Mouse (Mus musculus): ENCODE results near the gene Oog3. TPM values are rescaled to one million over a fixed set of nuclear protein-coding genes. Genes with fewer than 3 reads are reported as not detected.

Gene Oog3
- polyA plus RNA-seq (2014; fragmentation: Nextera tagmentation; extraction: Ambion mirVana): not detected in 2 replicates

DNA sequence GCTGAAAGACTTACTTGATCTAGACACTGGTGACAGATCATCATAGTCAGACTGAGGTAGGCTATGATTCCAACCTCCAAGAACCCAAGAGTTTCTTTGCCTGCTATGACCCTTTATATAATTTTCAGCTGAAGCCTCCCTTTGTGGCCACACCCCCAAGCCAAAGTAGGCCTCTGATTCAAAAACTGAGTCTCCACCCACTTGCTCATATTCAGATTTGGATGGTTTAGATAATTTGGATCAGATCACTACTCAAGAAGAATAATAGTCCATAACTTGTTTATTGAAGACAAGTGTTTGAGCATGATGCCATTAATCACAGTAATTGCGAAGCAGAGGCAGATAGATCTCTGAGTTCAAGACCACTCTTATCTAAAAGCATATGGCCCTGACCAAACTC lies at the start of gene Oog3:
Gene Oog3, minus strand, starts transcription at position 101 of the 400 bp plus-strand sequence.
- no peak within 1 kb of the TSS for H3K4me2 ChIP-seq (ENCODE audit: low read depth, low read length, severe bottlenecking)
- no peaks in the 10 kb centered on the region for H3K4me1 ChIP-seq (replicated peaks; ENCODE audit: control insufficient read depth, insufficient read depth, low read length)
- ATAC-seq (replicated peaks; ENCODE audit: low FRiP score) (no peak), DNase-seq (ENCODE audit: low spot score) (no peak)
- no peaks in the 10 kb centered on the region for H3K36me3 ChIP-seq (ENCODE audit: control insufficient read depth, insufficient read depth, low read length)
- H3K27me3 ChIP-seq (ENCODE audit: control insufficient read depth, insufficient read depth, low read length): no peaks in the 10 kb centered on the region
- peaks cover 8% of the 10 kb centered on the region for H3K9me3 ChIP-seq (ENCODE audit: control insufficient read depth, low read length)
- no peak within 1 kb of the TSS for H3K27ac ChIP-seq (ENCODE audit: low read depth, low read length)
- WGBS: 79% methylated on average over 1 of the region's 1 CpGs
- H3K9ac ChIP-seq (ENCODE audit: low read length): no peak within 1 kb of the TSS
- H3K4me3 ChIP-seq (ENCODE audit: low read depth, low read length): no peak within 1 kb of the TSS

DNA sequence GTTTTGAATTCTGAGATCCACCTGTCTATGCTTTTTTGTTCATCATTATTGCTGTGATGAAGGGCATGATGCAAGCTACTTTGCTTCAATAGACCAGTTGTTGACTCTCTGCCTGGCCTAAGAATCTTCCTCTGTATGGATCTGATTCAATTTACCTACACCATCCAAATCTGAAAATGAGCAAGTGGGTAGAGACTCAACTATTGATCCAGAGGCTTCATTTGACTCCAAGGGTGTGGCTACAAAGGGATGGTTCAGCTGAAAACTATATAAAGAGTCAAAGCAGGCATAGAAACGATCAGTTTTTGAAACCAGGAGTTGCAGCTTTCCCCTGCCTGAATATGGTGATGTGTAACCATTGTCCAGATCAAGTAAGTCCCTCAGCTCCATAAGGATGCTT lies 28.0 kb upstream of the Oog3 start, which contains the start of gene Oog2:
Gene Oog2, plus strand, starts transcription at position 301 of the 400 bp plus-strand sequence.
- H3K9me3 ChIP-seq (ENCODE audit: control insufficient read depth, low read length): no peaks in the 10 kb centered on the region; the same call in 1 of the 2 replicates
- no peaks in the 10 kb centered on the region for H3K36me3 ChIP-seq (ENCODE audit: control insufficient read depth, insufficient read depth, low read length)
- no peak within 1 kb of the TSS for H3K9ac ChIP-seq (ENCODE audit: low read length)
- no peak within 1 kb of the TSS for H3K27ac ChIP-seq (ENCODE audit: low read depth, low read length)
- no peaks in the 10 kb centered on the region for H3K4me1 ChIP-seq (replicated peaks; ENCODE audit: control insufficient read depth, insufficient read depth, low read length)
- WGBS: 50% methylated on average over 1 of the region's 1 CpGs
- DNase-seq (ENCODE audit: low spot score): no peak
- H3K27me3 ChIP-seq (ENCODE audit: control insufficient read depth, insufficient read depth, low read length): no peaks in the 10 kb centered on the region
- no peak for ATAC-seq (replicated peaks; ENCODE audit: low FRiP score)
- no peak within 1 kb of the TSS for H3K4me3 ChIP-seq (ENCODE audit: low read depth, low read length)
- no peak within 1 kb of the TSS for H3K4me2 ChIP-seq (ENCODE audit: low read depth, low read length, severe bottlenecking)

Other genes starting within 250 kb of the Oog3 start
- not detected in 2 replicates for gene Pramef25, start 211.6 kb downstream of the Oog3 start, polyA plus RNA-seq (2014; fragmentation: Nextera tagmentation; extraction: Ambion mirVana)
- gene Gm13101, start 195.7 kb downstream of the Oog3 start, polyA plus RNA-seq (2014; fragmentation: Nextera tagmentation; extraction: Ambion mirVana): not detected in 2 replicates
- not detected in 2 replicates for gene Pramef17, start 168.3 kb downstream of the Oog3 start, polyA plus RNA-seq (2014; fragmentation: Nextera tagmentation; extraction: Ambion mirVana)
- not detected in 2 replicates for gene Pramel4, start 103.5 kb downstream of the Oog3 start, polyA plus RNA-seq (2014; fragmentation: Nextera tagmentation; extraction: Ambion mirVana)
- gene Gm13102, start 56.2 kb downstream of the Oog3 start, polyA plus RNA-seq (2014; fragmentation: Nextera tagmentation; extraction: Ambion mirVana): not detected in 2 replicates
- gene Oog2, start 28.1 kb upstream of the Oog3 start, polyA plus RNA-seq (2014; fragmentation: Nextera tagmentation; extraction: Ambion mirVana): not detected in 2 replicates
- not detected in 2 replicates for gene C87977, start 50.7 kb upstream of the Oog3 start, polyA plus RNA-seq (2014; fragmentation: Nextera tagmentation; extraction: Ambion mirVana)
- not detected in 2 replicates for gene Pramel5, start 117.8 kb upstream of the Oog3 start, polyA plus RNA-seq (2014; fragmentation: Nextera tagmentation; extraction: Ambion mirVana)
- not detected in 2 replicates for gene Gm13128, start 167.6 kb upstream of the Oog3 start, polyA plus RNA-seq (2014; fragmentation: Nextera tagmentation; extraction: Ambion mirVana)
- gene Gm13119, start 195.3 kb upstream of the Oog3 start, polyA plus RNA-seq (2014; fragmentation: Nextera tagmentation; extraction: Ambion mirVana): not detected in 2 replicates
- gene Pramef20, start 215.3 kb upstream of the Oog3 start, polyA plus RNA-seq (2014; fragmentation: Nextera tagmentation; extraction: Ambion mirVana): not detected in 2 replicates
- not detected in 2 replicates for gene Pramef12, start 245.8 kb upstream of the Oog3 start, polyA plus RNA-seq (2014; fragmentation: Nextera tagmentation; extraction: Ambion mirVana)

Data from forebrain, embryonic 11.5 days (tissue).